9 mouse cellular contexts compared by ENCODE assay signal in the genomic region with DNA sequence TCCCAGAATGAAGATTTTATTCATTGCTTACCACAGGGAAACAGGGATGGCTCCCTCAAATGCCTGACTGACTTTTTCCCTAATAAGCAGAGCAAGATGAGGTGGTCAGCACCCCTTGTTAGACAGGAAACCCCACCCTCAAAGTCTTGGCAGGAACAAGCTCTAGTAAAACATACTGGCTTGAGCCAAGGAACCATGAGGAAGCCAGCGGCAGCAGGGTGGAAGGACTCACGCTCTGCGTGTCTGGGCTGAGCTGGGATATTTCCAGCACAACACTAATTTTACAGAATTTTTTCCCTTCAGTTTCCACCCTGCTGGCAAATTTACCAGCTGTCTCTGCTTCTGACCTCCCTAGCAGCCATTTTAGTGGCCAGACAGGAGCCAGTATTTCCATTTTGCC. TPM values are rescaled to one million over a fixed set of nuclear protein-coding genes. Genes with fewer than 3 reads are reported as not detected.
A peak's percentile ranks its signal among the peaks of the same experiment; 100 is the strongest.
DNase-seq lines count a peak whose midpoint lies in the region; ATAC-seq and TF ChIP-seq lines count a peak whose summit lies in the region.
"Had no signal": no experiment of that assay in that cellular context is flagged by ENCODE, and none has a peak within 500 bp of the region (broad histone marks: within the 10 kb centered on the region; RNA-seq: fewer than 3 reads in every experiment).

No protein-coding gene starts in this region.

- 74% methylated on average over 3 of the region's 3 CpGs for WGBS in small intestine, adult 2 months

- H3K27ac ChIP-seq in small intestine, adult 2 months (ENCODE audit: insufficient read depth, low read depth, low read length), result peak overlapping the region; percentile 16

- no peak for ATAC-seq in erythroid progenitor cell, adult 5-6 weeks (replicated peaks; ENCODE audit: low FRiP score, poor library complexity, severe bottlenecking)

- H3K4me1 ChIP-seq in small intestine, adult 2 months (ENCODE audit: control insufficient read depth, insufficient read depth, insufficient read length, low read length), result peaks cover 20% of the 10 kb centered on the region

- intact Hi-C loops in left cerebral cortex, postnatal 4 days (cut with DNase I), result no loop called here
- intact Hi-C loops in left cerebral cortex, postnatal 10 days (cut with DNase I), result no loop called here

- H3K36me3 ChIP-seq in small intestine, adult 2 months (ENCODE audit: control insufficient read depth, insufficient read depth, low read length), result peaks cover 19% of the 10 kb centered on the region

- TF ChIP-seq CTCF in small intestine, adult 2 months (IDR thresholded peaks at IDR 0.05; ENCODE audit: extremely low read depth, insufficient read length, insufficient replicate concordance, low read depth, low read length), result no peak

- peak; percentile 47 for DNase-seq in left cerebral cortex, postnatal 4 days
- DNase-seq in left cerebral cortex, adult 18-20 months (ENCODE audit: low spot score in 2 of 2), result no peak
- DNase-seq in heart, adult 18-20 months, result peak; percentile 74 to 87
- peak; percentile 18 to 73 for DNase-seq in kidney, postnatal 25 days
- DNase-seq in embryo, embryonic 10 days (ENCODE audit: low spot score), result no peak
- DNase-seq in left cerebral cortex, postnatal 10 days (ENCODE audit: extremely low spot score in 1 of 2, low spot score in 2 of 2), result no peak

- no peak for TF ChIP-seq POLR2A in small intestine, adult 2 months (IDR thresholded peaks at IDR 0.05; ENCODE audit: low read depth, low read length)

- H3K4me3 ChIP-seq in small intestine, adult 2 months (ENCODE audit: low read depth, low read length), result no peak overlapping the region

- H3K27me3 ChIP-seq in small intestine, adult 2 months (ENCODE audit: control insufficient read depth, insufficient read depth, low read length), result no peaks in the 10 kb centered on the region

RNA-seq across cellular contexts. Expression of gene Cry2, which starts 7.4 kb away (rescaled TPM):
- total RNA-seq in left cerebral cortex, postnatal 4 days (2021), result 10 to 100 TPM; 74.6 to 75.8 TPM
- total RNA-seq in left cerebral cortex, adult 18-20 months (2021), result 100 to 1,000 TPM; 124 to 136 TPM
- total RNA-seq in heart, adult 18-20 months (2021), result 10 to 100 TPM; 15.4 to 16.7 TPM
- 4.7 and 13.1 TPM in 2 replicates for polyA plus RNA-seq in small intestine, adult 2 months (2012; rRNA removed)
- total RNA-seq in erythroid progenitor cell, adult 5-6 weeks (2015; ENCODE audit: low replicate concordance), result 1.8 and 5.0 TPM in 2 replicates
- total RNA-seq in erythroid progenitor cell, adult 5-6 weeks (2017; ENCODE audit: low replicate concordance), result 1.9 and 2.7 TPM in 2 replicates
- total RNA-seq in left cerebral cortex, postnatal 10 days (2021), result 100 to 1,000 TPM; 108 to 109 TPM

RNA-seq across cellular contexts. Expression of gene Mapk8ip1, which starts 25.4 kb away (rescaled TPM):
- total RNA-seq in left cerebral cortex, postnatal 4 days (2021), result 100 to 1,000 TPM; 306 to 339 TPM
- 100 to 1,000 TPM; 345 to 351 TPM for total RNA-seq in left cerebral cortex, adult 18-20 months (2021)
- total RNA-seq in heart, adult 18-20 months (2021), result 1 to 10 TPM; 3.2 to 3.7 TPM
- polyA plus RNA-seq in small intestine, adult 2 months (2012; rRNA removed), result 4.7 and 5.3 TPM in 2 replicates
- total RNA-seq in erythroid progenitor cell, adult 5-6 weeks (2015; ENCODE audit: low replicate concordance), result not detected in 2 replicates
- total RNA-seq in erythroid progenitor cell, adult 5-6 weeks (2017; ENCODE audit: low replicate concordance), result 0.13 TPM in 1 of 2 replicates, not detected in the other
- 100 to 1,000 TPM; 414 to 421 TPM for total RNA-seq in left cerebral cortex, postnatal 10 days (2021)
- total RNA-seq: neutrophil, adult 5-6 weeks had no signal

RNA-seq across cellular contexts. Expression of gene Slc35c1, which starts 33.9 kb away (rescaled TPM):
- 10 to 100 TPM; 18.0 to 18.1 TPM for total RNA-seq in left cerebral cortex, postnatal 4 days (2021)
- 10 to 100 TPM; 15.9 to 18.0 TPM for total RNA-seq in left cerebral cortex, adult 18-20 months (2021)
- 1 to 10 TPM; 5.4 to 6.0 TPM for total RNA-seq in heart, adult 18-20 months (2021)
- polyA plus RNA-seq in small intestine, adult 2 months (2012; rRNA removed), result 124 and 160 TPM in 2 replicates
- total RNA-seq in erythroid progenitor cell, adult 5-6 weeks (2015; ENCODE audit: low replicate concordance), result 7.1 and 9.0 TPM in 2 replicates
- 2.7 and 9.2 TPM in 2 replicates for total RNA-seq in erythroid progenitor cell, adult 5-6 weeks (2017; ENCODE audit: low replicate concordance)
- total RNA-seq in left cerebral cortex, postnatal 10 days (2021), result 10 to 100 TPM; 22.2 to 24.2 TPM

RNA-seq across cellular contexts. Expression of gene 1700029I15Rik, which starts 44.1 kb away (rescaled TPM):
- 1 to 10 TPM; 2.8 to 3.2 TPM for total RNA-seq in left cerebral cortex, postnatal 4 days (2021)
- 1 to 10 TPM; 3.8 to 5.9 TPM for total RNA-seq in left cerebral cortex, adult 18-20 months (2021)
- total RNA-seq in heart, adult 18-20 months (2021), result 1 to 10 TPM in 1 of 2 experiments, under 1 TPM in 1; 0.25 to 1.1 TPM
- polyA plus RNA-seq in small intestine, adult 2 months (2012; rRNA removed), result 3.5 and 7.4 TPM in 2 replicates
- total RNA-seq in erythroid progenitor cell, adult 5-6 weeks (2015; ENCODE audit: low replicate concordance), result 1.3 TPM in 1 of 2 replicates, not detected in the other
- not detected in 2 replicates for total RNA-seq in erythroid progenitor cell, adult 5-6 weeks (2017; ENCODE audit: low replicate concordance)
- total RNA-seq in left cerebral cortex, postnatal 10 days (2021), result 1 to 10 TPM; 3.7 TPM

RNA-seq across cellular contexts. Expression of gene Large2, which starts 51.8 kb away (rescaled TPM):
- total RNA-seq in left cerebral cortex, postnatal 4 days (2021), result under 1 TPM; 0.60 to 0.72 TPM
- 1 to 10 TPM in 1 of 2 experiments, not detected in 1; 1.0 TPM for total RNA-seq in left cerebral cortex, adult 18-20 months (2021)
- total RNA-seq in heart, adult 18-20 months (2021), result under 1 TPM in 1 of 2 experiments, not detected in 1; 0.41 TPM
- polyA plus RNA-seq in small intestine, adult 2 months (2012; rRNA removed), result 12.3 and 15.6 TPM in 2 replicates
- not detected in 2 replicates for total RNA-seq in erythroid progenitor cell, adult 5-6 weeks (2015; ENCODE audit: low replicate concordance)
- not detected in 2 replicates for total RNA-seq in erythroid progenitor cell, adult 5-6 weeks (2017; ENCODE audit: low replicate concordance)
- total RNA-seq in left cerebral cortex, postnatal 10 days (2021), result under 1 TPM in 1 of 2 experiments, not detected in 1; 0.49 TPM
- total RNA-seq: neutrophil, adult 5-6 weeks had no signal

Comparison
In these comparisons a context has a peak if more than half of its experiments do, and no peak if none do; other contexts are left out.
1. DNase-seq: peak in left cerebral cortex, postnatal 4 days (single experiment), heart, adult 18-20 months (2 of 2) and kidney, postnatal 25 days (2 of 2); none in left cerebral cortex, adult 18-20 months (0 of 2), embryo, embryonic 10 days (single experiment) and left cerebral cortex, postnatal 10 days (0 of 2).
2. RNA of gene Cry2, which starts 7.4 kb away (total RNA-seq): 124 to 136 TPM in left cerebral cortex, adult 18-20 months, 108 to 109 TPM in left cerebral cortex, postnatal 10 days and 74.6 to 75.8 TPM in left cerebral cortex, postnatal 4 days; 15.4 to 16.7 TPM in heart, adult 18-20 months and 1.8 to 5.0 TPM in erythroid progenitor cell, adult 5-6 weeks; every median in the first group is over 4 times any median in the second.
3. RNA of gene Mapk8ip1, which starts 25.4 kb away (total RNA-seq): 414 to 421 TPM in left cerebral cortex, postnatal 10 days, 345 to 351 TPM in left cerebral cortex, adult 18-20 months and 306 to 339 TPM in left cerebral cortex, postnatal 4 days; 3.2 to 3.7 TPM in heart, adult 18-20 months and 0.13 TPM in erythroid progenitor cell, adult 5-6 weeks; every median in the first group is over 10 times any median in the second.